Mouse (Mus musculus): ENCODE measurements around the gene Ebf3.

Ebf3 gene

GRCm38 (mm10) chr7:137289290-137289957 is 24.8 kb downstream of the Ebf3 start:
- no peak for DNase-seq (ENCODE audit: low read depth, low spot score)

GRCm38 (mm10) chr7:137278171-137278570 is 36.1 kb downstream of the Ebf3 start:
- DNase-seq (ENCODE audit: low read depth, low spot score) = no peak

GRCm38 (mm10) chr7:137277713-137278112 is 36.5 kb downstream of the Ebf3 start:
- DNase-seq (ENCODE audit: low read depth, low spot score) = no peak

DNA sequence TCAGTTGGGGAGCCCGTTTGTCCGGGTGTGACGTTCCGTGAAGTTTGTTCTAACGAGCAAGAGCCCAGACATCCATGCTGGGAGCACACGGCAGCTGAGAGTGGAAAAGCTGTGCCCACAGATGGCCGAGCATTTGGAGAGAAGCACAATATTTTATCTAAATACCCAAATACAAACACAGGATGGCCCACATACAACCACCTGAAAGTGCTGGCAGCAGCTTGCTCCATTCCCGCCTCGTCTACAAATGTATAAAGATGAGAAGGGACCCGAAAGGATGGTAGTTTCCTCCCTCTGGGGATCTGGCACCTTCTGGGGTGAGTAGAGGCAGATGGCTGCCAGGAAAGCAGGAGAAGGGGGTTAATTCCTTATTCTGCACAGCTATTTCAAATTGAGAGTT is 42.0 kb downstream of the Ebf3 start:
- no peak for DNase-seq (ENCODE audit: low read depth, low spot score)

GRCm38 (mm10) chr7:137268452-137269155 is 45.6 kb downstream of the Ebf3 start:
- DNase-seq (ENCODE audit: low read depth, low spot score) = no peak

DNA sequence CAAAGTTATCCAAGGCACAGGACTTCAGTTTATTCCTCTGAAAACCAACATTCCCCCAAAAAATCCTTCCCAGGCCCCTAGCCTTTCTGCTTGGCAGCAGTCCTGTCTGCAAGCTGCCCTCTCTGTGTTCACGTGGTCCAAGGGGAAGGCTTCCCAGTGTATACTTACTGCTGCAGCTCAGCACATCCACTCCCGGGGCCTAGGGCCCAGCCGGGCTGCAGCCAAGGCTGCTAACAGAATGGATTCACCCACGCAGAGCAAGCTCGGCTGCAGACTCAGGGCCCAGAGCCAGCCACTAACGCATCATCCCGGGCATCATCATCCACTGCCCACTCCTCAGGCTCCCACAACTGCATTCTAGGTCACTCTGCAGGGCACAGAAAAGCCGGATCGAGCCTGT is 46.8 kb downstream of the Ebf3 start:
- no peak for DNase-seq (ENCODE audit: low read depth, low spot score)

GRCm38 (mm10) chr7:137266575-137266974 is 47.7 kb downstream of the Ebf3 start:
- DNase-seq (ENCODE audit: low read depth, low spot score) = peak; percentile 16

DNA sequence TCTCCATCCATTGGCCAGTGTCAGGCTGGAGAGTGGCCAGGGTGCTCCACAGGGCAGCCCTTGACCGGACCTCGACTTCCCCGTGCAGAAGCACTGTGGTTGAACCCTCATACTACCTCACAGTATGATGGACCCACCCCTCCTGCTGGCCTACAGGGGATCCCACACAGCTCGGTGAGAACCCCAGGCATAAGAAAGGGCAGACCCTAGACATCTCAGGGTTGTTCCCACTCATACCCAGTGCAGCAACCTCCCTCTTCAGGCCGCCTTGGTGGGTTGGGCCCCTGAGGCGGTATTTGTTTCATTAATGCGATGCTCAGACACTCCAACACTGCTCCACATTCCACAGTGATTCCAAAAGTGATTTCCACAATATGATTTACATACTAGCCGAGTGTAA is 51.9 kb downstream of the Ebf3 start:
- no peak for DNase-seq (ENCODE audit: low read depth, low spot score)

- DNase-seq (ENCODE audit: low read depth, low spot score) = no peak
Observed at GRCm38 (mm10) chr7:137246213-137246872, 67.9 kb downstream of the Ebf3 start.

GRCm38 (mm10) chr7:137244839-137245238 is 69.4 kb downstream of the Ebf3 start:
- DNase-seq (ENCODE audit: low read depth, low spot score) = no peak

DNA sequence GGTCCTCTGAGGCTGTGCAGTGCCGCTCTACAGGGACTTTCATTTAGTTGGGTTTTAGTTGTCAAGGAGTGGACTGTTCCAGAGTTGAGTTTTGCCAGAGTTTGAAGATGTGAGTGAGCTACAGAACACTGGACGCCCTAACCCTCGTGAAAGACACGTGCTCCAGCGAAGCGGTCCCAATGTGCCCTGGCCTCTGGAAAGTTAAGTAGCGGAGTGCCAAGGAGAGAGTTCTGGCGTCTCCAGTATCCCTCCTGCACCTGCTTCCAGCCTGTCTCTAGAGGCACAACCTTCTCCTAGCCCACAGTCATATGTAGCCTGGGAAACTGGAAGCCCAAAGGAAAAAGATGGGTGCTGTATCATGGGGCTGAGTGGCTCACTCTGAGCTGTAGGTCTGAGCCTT is 73.8 kb downstream of the Ebf3 start:
- DNase-seq (ENCODE audit: low read depth, low spot score) = no peak

DNA sequence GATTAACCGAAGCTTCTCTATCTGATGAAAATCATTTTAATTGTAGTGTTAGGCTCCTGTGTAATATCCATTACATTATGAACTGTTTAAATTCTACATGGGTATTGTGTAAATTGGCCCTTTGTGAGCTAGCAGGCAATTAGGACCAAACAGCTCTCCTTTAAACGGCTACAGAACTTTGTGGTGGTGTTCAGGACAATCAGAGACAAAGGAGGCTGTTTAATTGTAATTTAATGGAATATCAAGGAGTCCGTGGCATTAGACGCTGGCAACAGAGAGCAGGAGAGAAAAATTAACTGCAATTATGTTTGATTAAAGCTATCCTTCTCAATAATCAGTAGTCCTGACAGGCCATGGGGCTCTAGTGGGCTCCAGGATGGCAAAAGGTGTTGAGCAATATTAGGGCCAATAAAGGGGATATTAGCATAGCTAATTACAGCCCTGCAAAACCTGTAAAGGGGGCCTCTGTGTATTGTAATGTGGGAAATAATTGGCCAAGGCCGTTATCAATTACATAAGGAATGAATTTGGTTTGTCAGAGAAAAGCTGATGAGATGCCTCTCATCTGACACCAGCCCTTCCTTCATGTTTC is 74.6 kb downstream of the Ebf3 start:
- no peak for DNase-seq (ENCODE audit: low read depth, low spot score)

- DNase-seq (ENCODE audit: low read depth, low spot score) = no peak
Observed at GRCm38 (mm10) chr7:137237419-137237818, 76.8 kb downstream of the Ebf3 start.

DNA sequence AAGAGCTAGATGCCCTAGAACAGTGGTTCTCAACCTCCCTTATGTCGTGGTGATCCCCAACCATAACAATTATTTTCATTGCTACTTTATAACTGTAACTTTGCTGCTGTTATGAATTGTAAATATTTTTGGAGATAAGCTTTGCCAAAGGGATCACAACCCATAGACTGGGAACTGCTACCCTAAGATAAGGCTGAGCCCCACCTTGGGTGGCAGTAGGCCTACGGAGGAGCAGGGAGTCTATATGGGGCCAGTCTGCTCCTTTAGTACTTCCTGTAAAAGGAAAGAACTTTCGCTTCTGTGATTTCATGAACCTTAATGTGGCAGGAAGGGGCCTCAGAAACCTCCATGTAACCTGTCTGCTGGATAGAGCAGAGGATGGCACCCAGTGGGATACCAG is 90.4 kb downstream of the Ebf3 start:
- no peak for DNase-seq (ENCODE audit: low read depth, low spot score)

DNA sequence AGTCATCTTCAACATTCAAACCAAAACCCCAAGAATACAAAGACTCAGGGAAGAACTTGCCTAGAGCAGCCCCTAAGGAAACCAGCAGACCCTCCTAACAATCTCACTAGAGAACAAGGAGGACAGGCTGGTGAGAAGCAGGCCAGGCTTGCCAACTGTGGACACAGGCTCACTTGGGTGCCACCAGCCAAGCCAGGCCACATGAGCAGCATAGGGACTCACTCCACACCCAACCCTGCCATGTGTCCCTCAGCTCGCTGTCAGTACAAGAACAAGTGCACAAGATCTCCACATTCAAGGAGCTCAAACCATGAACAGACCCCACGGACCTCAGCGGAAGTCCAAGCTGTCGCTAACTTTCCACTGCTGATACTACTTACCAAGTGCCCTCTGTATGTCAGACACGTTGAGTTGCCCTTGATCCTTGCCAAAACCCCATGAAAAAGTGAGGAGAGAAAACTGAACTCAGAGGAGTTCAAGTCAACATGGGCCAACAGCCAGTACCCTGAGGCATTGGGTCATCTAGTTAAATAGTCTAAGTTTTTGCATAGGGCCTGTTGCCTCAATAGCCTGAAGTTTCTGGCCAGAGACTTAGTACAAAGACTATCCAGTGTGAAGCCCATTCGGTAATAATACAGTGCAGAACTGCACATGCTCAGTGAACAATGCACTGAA is 91.3 kb downstream of the Ebf3 start:
- DNase-seq (ENCODE audit: low read depth, low spot score) = no peak

DNA sequence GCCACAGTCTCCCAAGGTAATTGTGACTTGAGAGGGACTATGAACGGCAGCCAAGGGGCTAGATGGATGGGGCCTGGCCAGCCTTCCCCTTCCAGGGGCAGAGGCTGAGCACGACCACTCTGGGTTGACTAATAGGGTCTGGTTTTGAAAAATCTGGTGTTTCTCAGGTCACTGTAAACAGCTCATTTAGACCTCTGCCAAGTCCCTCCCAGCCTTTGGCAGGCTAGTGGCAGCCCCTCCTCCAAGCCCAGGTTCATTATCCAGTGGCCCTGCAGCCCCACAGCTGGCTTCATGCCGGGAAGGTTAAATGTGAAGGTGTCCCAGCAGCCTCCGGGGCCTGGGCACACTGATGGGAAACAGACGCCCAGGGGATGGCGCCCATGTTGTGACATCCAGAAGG is 92.6 kb downstream of the Ebf3 start:
- DNase-seq (ENCODE audit: low read depth, low spot score) = no peak

DNA sequence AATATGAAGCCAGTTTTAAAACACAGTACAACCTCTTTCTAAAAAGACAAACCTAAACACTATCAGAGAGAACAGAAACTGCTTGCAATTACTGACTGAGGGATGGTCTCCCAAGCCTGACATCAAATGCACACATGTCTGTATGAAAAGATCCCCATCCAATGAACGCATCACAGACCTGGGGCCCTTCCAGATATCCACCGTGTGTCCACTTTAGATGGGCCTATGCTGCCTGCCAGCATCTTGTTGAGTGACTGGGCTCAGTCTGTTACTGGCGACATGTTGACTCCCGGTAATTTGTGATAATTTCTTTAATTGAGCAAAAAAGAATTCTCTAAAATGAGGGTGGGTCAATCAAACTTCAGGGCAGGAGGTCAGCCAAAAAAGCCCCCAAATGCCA is 93.8 kb downstream of the Ebf3 start:
- no peak for DNase-seq (ENCODE audit: low read depth, low spot score)

- no peak for DNase-seq (ENCODE audit: low read depth, low spot score)
Observed at GRCm38 (mm10) chr7:137218706-137219105, 95.5 kb downstream of the Ebf3 start.

DNA sequence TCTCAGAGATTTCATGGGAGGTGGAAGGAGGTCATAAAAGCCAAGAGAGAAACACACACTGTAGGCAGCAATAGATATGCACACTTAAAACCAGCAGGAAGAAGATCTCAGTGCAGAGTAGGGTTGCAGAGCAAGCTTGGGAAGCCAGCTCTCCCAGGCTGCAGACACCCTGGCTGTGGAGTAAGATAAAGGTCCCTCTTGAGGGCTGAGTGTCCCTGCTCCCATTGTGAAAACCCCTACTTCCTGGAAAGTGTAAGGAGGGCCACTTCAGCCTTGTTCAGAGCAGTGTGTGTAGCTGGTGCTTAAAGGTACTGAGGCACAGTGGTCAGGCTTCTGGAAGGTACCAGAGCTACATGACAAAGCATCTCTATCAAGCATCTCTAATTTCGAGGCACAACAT is 100.8 kb downstream of the Ebf3 start:
- no peak for DNase-seq (ENCODE audit: low read depth, low spot score)

DNA sequence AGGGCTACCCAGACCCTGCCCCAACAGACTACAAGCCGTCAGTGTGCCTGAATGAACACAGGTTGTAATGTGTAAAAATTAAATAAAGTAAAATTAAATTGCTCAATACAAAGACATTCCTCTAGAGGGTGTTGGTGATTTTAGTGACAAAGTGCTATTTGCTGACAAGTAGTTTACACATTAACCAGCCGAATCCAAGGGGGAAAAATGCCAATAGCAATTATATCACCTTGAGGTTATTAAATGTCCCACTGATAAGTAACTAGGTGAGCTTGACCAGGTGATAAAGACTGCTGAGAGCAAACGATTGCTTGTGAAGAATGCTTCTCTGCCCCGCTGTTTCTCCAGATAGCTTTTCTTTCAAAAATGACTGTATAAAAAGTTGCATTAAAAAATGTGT is 102.9 kb downstream of the Ebf3 start:
- no peak for DNase-seq (ENCODE audit: low read depth, low spot score)

DNA sequence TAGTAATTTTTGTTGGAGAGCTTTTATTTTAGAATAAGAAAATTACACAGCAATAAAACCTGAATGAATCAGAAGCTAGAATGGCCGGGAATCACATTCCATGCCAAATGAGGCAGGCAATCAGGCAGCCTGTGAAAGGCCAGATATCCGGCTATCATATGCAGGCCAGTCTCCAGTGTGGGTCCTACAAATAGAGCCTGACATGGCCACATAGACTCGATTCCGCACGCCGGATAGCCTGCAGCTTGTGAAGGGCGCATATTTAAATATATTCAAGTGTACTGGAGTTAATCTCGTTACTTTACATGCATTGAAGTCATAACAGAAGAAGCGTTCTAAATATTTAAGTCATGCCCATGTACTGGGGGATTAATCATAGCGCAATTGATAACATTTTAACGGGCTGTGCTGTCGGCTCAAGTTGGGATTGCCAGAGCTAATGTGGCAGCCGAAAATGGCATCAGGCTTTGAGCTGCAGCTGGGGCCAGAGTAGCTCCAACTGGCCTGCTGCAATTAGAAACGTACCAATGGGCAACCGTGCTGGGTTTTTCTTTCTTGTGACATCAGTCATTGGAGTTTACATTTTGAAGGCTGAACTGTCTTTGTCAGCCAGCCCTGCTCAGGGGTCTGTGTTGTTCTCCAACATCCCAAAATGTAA is 104.4 kb downstream of the Ebf3 start:
- no peak for DNase-seq (ENCODE audit: low read depth, low spot score)

GRCm38 (mm10) chr7:137208556-137208955 is 105.7 kb downstream of the Ebf3 start:
- DNase-seq (ENCODE audit: low read depth, low spot score) = no peak
